Mouse (Mus musculus): ENCODE measurements around the gene Cd55b.
"Not testable (repeated sequence)": the region's sequence is repeated elsewhere in the genome, so short reads cannot be mapped to it uniquely, and the experiment has no call there.

The Cd55b gene

DNA sequence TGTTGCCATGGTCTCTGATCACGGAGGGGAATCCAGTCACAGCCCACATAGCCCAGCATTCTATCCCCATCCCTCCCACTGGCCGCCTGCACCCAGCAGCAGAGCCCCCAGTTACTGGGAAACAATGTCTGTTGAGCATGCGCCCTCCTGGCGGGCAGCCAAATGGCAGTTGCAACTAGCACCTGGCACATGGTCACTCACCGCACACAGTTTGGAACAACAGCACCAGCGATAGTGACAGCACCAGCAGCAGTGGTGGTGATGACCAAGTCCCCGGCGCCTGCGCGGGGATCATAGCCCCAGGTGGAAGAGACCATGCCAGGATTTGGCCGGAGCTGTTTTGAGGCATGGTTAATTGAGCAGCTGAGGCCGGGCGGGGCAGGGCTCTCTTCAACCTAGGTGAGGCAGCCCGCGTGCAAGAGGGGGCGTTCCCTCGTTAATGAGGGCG, at the start of gene Cd55b:
TSS of gene Cd55b (minus strand) at position 346 of the 448 bp plus-strand sequence.
- peak; percentile 3 to 5 for DNase-seq (ENCODE audit: low spot score in 2 of 2)

DNA sequence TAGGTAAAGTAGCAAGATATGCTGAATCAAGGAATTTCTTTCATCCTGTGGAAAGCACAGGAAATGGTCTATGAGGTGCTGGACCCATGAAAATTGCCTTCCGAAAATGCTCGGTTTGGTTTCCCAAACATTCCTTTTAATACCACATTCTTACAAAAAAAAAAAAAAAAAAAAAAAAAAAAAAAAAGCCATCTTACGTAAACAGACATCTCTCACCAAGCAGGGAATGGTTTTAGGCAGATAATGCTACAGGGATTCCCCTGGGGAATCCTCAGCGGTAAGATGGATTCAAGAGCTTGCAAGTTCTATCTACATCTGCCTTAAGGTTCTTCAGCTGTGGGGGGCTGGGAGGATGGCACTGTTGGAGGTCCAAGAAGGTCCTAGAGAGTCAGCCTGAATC, 47.3 kb upstream of the Cd55b start:
- DNase-seq (ENCODE audit: low spot score in 2 of 2), result no peak

DNA sequence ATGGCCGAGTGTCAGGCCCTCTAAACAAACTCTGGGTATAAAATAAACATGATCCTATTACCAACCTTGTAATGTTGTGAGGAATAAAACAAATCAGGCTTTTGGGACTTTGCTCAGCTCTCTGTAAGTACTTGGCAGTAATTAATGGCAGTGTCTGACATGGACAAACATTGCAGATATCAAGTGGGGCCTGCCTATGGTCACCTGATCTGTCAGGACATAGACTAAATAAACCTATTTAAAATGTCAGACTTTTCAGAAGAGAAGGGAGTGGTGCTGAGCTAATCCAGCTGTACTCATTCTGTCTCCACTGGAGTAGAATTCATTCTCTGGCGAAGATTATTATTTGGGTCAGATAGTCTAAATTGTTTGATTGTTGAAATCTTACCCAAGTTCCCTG, 44.6 kb upstream of the Cd55b start:
- no peak for DNase-seq (ENCODE audit: low spot score in 2 of 2)

DNA sequence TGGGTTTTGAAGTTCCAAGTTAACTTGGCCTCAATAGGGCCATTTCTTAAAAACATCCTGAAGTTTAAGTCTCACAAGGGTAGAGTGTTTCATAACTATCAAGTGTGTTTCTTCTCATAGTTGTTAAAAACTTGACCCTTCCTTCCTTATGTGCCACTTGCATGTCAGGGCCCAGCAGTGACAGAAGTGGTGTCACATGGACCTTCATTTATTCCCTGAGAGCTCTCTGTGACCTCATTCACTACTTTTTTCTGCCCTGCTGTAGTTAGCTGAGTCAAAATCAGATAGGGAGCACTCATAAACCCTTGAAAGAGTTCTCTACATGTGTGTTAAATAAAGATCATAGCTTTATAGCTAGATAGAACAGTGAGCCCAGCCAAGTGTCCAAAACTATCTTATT, 41.4 kb upstream of the Cd55b start:
- no peak for DNase-seq (ENCODE audit: low spot score in 2 of 2)

DNA sequence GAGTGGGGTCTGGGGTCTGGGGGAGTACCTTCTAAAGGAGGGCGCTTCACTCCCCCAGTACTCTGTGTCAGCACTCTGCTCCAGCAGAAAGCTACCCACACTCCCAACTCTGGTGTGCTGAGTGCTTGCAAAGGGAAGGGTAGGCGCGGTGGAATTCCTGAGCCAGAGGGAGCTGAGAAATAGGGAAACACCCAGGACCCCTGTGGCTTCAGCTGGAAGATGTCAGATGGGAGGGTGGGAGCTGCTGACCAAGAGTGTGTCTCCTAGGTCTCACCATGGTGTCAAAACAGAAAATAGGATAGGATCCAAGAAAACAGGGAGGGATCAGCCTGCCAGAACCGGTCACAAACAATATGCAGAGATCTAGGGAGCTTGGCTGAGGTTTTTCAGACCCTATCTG, 40.1 kb upstream of the Cd55b start:
- no peak for DNase-seq (ENCODE audit: low spot score in 2 of 2)

DNA sequence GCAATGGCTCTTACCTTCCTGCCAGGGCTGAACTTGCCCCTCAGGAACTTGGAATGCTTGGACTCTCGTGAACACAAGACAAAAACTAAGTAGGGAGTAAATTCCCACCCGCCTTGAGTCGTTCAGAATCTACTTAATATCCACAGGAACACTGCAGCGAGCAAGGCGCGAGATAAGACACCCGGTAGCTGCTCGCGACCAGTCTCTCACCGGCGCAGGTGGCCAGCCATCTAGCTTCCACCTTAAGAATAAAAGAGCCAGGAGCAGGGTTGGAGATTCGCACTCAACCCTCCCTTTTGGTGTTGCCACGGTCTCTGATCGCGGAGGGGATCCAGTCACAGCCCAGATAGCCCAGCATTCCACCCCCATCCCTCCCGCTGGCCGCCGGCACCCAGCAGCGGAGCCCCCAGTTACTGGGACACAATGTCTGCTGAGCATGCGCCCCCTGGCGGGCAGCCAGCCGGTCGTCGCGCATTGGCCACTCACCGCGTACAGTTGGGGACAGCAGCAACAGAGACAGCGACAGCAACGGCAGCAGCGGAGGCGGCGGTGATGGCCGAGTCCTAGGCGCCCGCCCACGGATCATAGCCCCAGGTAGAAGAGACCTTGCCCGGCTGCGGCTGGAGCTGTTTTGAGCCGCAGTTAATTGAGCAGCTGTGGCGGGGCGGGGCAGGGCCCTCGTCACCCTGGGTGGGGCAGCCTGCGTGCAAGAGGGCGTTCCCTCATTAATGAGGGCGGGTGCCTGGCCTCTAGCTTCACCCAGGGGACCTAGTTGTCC, 39.5 kb upstream of the Cd55b start, which contains the start of gene Cd55:
TSS of gene Cd55 (minus strand) at position 661 of the 778 bp plus-strand sequence.
- peak; percentile 76 to 85 for DNase-seq (ENCODE audit: low spot score in 2 of 2)

DNA sequence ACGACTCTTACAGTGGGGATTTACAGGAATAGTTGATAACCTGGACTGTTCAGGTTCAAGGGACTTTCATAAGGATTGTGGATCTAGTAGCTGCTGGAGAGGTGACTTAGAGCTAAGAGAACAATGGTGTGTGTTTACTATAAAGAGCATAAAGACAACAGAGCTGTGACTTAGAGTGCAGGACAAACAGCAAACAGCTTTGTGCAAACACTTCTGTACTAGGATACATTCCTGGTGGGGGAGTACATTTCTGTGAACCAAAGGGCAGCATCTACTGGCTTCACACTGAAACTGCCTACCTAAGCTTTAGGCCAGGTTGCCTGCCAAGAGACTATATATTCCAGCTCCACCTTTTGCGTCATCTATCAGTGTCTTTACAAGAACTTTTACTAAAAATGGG, 32.3 kb upstream of the Cd55b start:
- DNase-seq (ENCODE audit: low spot score in 2 of 2), result no peak

DNA sequence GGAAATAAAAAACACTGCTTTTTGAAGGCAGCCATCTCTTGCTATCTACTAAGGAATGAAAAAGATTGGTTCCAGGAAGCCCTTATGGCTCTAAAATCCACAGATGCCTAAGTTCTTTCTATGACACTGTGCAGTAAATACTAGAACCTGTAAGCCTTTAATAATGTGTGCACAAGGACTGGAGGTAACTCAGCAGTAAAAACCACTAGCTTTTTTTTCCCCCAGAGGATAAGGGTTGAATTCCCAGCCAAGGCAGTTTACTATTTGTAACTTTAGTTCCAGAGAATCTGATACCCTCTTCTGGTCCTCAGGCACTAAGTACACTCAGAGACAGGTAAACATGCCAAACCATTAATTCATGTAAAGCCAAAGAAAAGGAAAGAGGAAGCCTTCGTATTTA, 20.1 kb upstream of the Cd55b start:
- DNase-seq (ENCODE audit: low spot score in 2 of 2), result not testable (repeated sequence)

DNA sequence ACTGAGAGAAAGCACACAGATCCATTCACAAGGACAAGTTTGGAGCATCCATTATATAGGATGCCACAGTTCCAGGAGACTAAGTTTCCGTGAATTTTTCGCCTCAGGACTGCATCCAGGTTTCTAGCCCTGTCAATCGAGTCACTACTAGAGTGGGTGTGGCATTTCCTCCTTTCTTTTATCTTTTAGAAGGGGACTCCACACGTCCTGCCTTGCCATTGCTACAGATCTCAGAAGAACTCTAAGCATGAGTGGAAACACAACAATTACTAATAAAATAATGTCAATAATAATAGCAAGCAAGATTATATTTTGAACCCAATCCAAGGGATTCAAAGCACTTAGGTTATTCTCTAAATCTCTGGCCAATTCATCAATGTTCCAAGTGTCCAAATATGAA, 8.1 kb upstream of the Cd55b start:
- no peak for DNase-seq (ENCODE audit: low spot score in 2 of 2)

DNA sequence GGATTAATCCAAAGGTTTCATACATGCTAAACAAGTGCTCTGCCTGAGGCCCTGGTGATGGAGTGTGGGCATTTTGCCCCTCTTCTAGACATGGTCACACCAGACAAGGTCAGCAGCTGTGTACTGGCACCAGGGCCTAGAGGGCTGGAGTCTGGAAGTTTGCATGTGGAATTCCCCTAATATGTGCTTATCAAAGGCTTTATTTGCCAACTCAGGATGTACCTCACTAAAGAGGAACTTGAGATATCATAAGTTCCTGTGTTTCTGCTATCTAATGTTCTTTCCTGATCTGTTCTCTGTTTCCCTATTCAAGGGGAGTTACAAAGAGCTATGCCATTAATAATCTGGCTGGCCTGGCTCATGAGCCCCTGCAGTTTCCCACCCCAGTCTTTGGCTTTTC, 5.9 kb upstream of the Cd55b start:
- DNase-seq (ENCODE audit: low spot score in 2 of 2), result not testable (repeated sequence)

DNA sequence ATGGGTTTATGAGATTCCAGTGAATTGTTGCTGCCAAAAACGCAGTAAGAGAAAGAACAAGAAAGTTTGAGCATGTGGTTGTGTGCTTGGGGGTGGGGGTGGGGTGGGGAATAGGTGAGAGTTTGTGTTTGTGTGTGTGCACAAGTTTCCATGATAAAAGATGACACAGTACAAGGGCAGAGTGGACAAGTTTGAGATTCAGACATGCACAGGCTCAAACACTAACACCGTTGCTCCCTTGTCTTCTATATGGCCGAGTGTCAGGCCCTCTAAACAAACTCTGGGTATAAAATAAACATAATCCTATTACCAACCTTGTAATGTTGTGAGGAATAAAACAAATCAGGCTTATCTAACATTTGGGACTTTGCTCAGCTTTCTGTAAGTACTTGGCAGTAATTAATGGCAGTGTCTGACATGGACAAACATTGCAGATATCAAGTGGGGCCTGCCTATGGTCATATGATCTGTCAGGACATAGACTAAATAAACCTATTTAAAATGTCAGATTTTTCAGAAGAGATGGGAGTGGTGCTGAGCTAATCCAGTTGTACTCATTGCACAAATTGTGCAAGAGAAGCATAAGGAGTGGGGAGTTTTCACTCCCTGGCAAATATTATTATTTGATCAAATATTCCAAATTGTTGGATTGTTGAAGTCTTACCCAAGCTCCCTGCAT, 4.5 kb upstream of the Cd55b start:
- not testable (repeated sequence) for DNase-seq (ENCODE audit: low spot score in 2 of 2)

DNA sequence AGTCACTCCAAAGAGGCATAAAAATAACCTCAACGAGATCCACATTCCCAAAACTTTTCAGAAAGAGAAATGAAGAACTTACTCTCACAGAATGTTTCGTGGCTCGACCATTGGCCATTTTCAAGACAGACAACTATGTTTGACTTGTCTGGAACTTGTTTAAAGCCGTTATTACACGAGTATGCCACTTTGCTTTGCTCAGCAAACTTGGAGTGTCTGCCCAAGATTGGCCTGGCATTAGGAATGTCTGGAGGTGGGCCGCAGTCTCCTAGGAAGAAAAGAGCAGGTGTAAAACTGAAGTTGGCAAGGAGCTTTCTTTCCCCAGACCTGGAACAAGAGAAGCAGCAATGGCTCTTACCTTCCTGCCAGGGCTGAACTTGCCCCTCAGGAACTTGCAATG, 776 bp downstream of the Cd55b start:
- not testable (repeated sequence) for DNase-seq (ENCODE audit: low spot score in 2 of 2)

DNA sequence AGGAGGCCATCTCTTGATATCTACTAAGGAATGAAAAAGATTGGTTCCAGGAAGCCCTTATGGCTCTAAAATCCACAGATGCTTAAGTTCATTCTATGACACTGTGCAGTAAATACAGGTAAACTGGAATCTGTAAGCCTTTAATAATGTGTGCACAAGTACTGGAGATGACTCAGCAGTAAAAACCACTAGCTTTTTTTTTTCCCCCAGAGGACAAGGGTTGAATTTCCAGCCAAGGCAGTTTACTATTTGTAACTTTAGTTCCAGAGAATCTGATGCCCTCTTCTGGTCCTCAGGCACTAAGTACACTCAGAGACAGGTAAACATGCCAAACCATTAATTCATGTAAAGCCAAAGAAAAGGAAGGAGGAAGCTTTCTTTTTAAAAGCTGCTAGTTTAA, 25.7 kb downstream of the Cd55b start:
- not testable (repeated sequence) for DNase-seq (ENCODE audit: low spot score in 2 of 2)

DNA sequence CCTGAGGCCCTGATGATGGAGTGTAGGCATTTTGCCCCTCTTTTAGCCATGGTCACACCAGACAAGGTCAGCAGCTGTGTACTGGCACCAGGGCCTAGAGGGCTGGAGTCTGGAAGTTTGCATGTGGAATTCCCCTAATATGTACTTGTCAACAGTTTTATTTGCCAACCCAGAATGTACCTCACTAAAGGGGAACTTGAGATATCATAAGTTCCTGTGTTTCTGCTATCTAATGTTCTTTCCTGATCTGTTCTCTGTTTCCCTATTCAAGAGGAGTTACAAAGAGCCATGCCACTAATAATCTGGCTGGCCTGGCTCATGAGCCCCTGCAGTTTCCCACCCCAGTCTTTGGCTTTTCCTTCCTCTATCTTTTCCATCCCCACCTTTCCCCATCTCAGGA, 35.5 kb downstream of the Cd55b start:
- not testable (repeated sequence) for DNase-seq (ENCODE audit: low spot score in 2 of 2)

DNA sequence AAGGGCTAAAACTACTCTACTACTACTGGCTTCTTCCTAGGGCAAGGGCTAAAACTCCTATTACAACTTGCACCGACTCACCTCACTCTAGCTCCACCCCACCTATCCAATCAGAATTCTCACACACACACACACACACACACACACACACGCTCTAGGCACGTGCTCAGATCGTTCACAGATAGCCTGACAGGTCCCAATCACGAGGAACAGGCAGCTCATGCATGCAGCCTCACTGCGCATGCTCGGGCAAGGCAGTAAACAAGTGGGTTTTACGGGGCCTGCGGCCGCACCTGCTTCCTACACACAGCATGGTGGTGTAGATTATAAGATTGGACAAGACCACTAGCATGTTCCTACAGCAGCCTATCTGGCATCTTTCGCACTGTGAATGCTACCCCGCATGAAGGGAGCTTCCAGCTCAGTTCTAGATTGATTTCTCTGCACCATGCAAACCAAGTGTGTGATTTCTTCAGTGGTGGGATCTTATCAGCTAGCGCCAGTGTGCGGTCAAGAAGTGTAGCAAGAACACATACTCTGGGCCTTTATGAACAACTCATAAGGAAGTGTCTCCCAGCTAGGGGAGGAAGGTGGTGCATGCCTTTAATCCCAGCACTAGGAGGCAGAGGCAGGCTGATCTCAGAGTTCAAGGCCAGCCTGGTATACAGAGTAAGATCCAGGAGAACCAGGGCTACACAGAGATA, 44.9 kb downstream of the Cd55b start:
- DNase-seq (ENCODE audit: low spot score in 2 of 2), result no peak

DNA sequence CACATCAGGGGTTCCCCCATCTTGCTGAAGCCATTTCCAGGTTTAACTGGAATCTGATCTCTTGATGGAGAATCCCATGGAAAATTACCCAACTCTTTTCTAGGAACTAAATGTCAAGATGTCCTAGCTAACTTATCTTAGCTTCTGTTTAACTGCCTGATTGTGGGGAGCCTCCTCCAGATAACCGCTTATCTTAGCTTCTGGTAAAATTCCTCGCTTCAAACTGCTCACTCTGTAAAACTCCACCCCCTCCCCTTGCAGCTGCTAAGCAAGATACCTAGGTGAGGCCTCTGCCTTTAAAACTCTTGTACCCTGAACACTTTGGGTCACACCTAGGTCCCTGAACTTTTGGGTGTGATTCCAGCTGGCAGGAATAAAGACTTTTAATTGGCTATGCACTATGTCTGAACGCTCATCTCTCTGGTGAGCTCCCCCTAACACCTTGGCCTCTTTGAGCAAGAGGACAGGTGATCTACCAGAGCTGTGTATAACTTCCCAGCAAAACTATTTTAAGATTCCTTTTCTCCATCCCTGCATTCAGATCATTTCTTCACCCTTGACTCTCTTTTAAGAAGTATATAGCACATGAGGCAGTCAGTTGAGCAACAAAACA, 48.5 kb downstream of the Cd55b start:
- no peak for DNase-seq (ENCODE audit: low spot score in 2 of 2)

DNA sequence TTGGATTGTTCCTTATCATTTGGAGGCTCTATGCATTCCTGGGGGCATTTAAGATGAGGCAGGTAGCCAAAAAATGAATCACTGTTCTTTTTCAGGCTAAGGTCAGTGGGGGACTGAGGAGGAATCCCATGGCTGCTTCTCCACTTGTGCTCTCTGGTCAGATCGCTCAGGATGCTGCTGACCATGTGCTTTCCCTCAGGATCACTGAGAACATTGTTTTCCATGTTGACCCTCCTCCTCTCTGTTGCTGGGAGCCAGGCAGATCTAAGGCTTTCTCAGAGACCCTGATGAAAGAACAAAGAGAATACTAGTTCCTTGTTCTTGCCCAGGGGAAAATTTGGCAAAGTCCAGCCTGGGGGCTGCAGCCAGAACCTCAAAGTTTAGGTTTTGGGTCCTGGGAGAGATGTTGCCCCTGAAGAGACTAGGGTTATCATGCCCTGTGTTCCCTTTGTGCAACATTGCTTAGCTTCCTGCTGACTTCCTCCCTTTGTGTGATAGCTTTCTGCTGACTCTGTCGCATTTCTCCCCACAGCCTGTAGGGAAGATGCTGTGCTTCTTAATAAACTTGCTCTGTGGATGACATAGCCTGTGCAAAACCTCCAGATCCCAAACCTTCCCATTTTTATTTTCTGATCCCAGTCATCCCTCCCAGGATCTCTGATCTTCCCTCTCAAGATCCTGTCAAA, 49.3 kb downstream of the Cd55b start:
- no peak for DNase-seq (ENCODE audit: low spot score in 2 of 2)

DNA sequence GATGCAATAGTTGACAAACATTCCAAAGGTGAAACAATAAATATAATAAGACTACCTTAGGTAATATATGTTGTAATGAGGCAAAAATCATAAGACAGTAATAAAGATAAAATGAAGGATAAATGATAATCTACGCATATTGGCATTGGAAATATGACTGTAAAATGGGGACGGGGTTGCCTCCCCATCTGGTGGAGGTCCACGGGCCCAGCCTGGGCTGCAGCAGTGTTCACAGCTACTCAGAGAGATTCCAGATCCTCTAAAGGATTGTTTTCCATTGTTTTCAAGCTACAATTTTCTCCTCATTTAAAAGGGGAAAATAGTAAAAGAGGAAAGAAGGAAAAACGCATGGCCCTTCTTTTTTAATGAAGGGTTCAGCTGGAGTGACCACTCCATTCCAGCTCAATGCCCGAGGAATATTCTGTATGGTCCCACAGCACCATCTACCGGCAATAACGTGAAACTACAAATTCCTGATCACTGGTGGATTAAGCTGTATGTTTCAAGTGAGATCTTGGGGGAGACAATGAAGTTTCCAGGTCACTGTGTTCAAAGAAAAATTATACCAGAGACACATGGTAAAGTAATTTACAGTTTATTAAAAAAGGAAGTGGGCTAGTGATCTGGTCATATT, 50.8 kb downstream of the Cd55b start:
- DNase-seq (ENCODE audit: low spot score in 2 of 2), result peak in 1 of 2 experiments; percentile 40

DNA sequence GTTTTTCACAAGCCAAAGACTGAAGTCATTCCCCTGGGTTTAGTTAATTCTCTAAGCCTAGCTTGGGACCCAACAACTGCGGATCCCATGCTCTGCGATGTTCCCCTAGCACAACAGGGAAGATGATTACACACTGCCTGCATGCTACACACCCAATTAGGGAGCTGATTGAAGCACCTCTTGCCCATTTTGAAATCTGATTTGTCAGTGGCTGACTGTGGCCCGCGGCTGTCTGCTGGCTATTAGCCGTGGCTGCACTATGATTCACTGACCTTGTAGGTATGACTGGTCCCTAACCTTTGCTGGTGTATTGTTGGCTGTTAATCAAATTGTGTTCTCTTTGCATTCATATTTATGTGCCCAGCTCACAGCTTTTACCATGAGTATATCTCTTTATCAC, 51.5 kb downstream of the Cd55b start:
- no peak for DNase-seq (ENCODE audit: low spot score in 2 of 2)

DNA sequence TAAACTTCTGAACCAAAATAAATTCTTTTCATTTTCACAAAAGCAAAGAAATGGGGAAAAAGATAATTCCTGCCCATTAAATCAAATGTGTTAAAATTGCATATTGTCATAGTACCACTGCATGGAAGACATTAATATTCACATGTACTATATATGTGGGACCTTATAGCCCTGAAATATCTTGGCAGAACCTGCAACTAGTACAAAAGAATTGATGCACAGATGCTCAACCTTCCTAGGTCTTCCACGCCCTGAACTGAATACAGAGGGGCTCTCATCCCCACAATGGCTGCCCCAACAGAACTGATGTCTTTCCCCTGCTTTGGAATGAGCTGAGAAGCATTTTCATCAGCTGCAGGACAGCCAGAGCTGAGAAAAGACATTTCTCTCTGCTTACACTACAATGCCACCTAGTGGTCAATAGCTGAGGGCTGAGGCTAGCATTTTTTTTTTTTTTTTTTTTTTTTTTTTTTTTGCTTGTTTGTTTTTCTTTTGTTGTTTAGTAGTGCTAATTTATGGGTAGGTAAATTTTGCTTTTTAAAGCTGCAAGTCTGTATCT, 72.7 kb downstream of the Cd55b start:
- no peak for DNase-seq (ENCODE audit: low spot score in 2 of 2)

DNA sequence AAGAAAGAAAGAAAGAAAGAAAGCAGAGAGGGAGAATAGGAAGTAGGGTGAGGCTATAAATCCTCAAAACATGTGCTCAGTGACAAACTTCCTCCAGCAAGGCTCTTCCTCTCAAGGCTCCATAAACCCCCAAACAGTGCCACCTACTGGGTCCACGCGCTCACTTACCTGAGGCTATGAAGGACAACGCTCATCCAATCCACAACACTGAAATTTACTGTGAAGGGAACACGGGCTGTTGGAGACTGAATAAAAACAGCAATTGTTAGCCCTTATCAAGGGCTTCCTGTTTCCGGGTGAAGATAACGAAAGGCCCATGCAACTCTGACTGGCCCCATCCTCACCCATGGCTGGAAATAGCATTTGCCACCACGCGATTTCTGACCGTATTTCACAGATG, 80.4 kb downstream of the Cd55b start:
- no peak for DNase-seq (ENCODE audit: low spot score in 2 of 2)
